Mouse (Mus musculus) erythroblast, adult 5-6 weeks (primary cell): ENCODE data around the gene Hectd4. TPM values are rescaled to one million over a fixed set of nuclear protein-coding genes. Genes with fewer than 3 reads are reported as not detected.

ENCODE experiments used
- ATAC-seq: replicated peaks from 2 replicates; pipeline ENCODE4 v1.8.0; 2016; ENCODE audit warnings: moderate number of reproducible peaks, mild to moderate bottlenecking, moderate TSS enrichment, inconsistent platforms; ENCODE audit not compliant: poor library complexity, low FRiP score, severe bottlenecking
- total RNA-seq, 2 experiments: library from RNA; stranded (forward) in 1 of 2; stranded (reverse) in 1 of 2; fragments of 150-400 nt in 1 of 2; fragments of 200-764, 138-1000 nt in 1 of 2; gene quantifications; 2 replicates each; pipeline versions ENCODE4 v1.2.3 to v1.2.4; 2015 to 2017; ENCODE audit warnings: low replicate concordance in 2 of 2

Hectd4 gene
- total RNA-seq, 2 experiments from 2014 or later: 374 to 587 TPM

- no peak for ATAC-seq
Measured at GRCm38 (mm10) chr5:121383857-121384756, 164.1 kb downstream of the Hectd4 start.

- peak; percentile 68 for ATAC-seq
Measured at GRCm38 (mm10) chr5:121384757-121385460, 164.9 kb downstream of the Hectd4 start.

GRCm38 (mm10) chr5:121385461-121386119, 165.6 kb downstream of the Hectd4 start, which contains the start of gene Trafd1:
TSS of gene Trafd1 (minus strand) at chr5:121385632.
- ATAC-seq: peak; percentile 91

- no peak for ATAC-seq
Measured at GRCm38 (mm10) chr5:121386120-121386909, 166.3 kb downstream of the Hectd4 start.

- no peak for ATAC-seq
Measured at GRCm38 (mm10) chr5:121387126-121387525, 167.1 kb downstream of the Hectd4 start.

- no peak for ATAC-seq
Measured at GRCm38 (mm10) chr5:121389106-121389505, 169.1 kb downstream of the Hectd4 start.

- no peak for ATAC-seq
Measured at GRCm38 (mm10) chr5:121389691-121390090, 169.7 kb downstream of the Hectd4 start.

- peak; percentile 64 for ATAC-seq
Measured at GRCm38 (mm10) chr5:121392667-121393380, 172.8 kb downstream of the Hectd4 start.

GRCm38 (mm10) chr5:121393402-121393801, 173.4 kb downstream of the Hectd4 start:
- ATAC-seq: no peak

- ATAC-seq: no peak
Measured at GRCm38 (mm10) chr5:121395621-121396020, 175.6 kb downstream of the Hectd4 start.

- peak; percentile 96 for ATAC-seq
Measured at GRCm38 (mm10) chr5:121397187-121398145, 177.4 kb downstream of the Hectd4 start, which contains the start of gene Naa25. TSS of gene Naa25 (plus strand) at chr5:121397936.

- peak; percentile 26 for ATAC-seq
Measured at GRCm38 (mm10) chr5:121398146-121398964, 178.3 kb downstream of the Hectd4 start.

- ATAC-seq: no peak
Measured at GRCm38 (mm10) chr5:121398965-121399462, 179.0 kb downstream of the Hectd4 start.

- ATAC-seq: no peak
Measured at GRCm38 (mm10) chr5:121399540-121399939, 179.5 kb downstream of the Hectd4 start.

- ATAC-seq: no peak
Measured at GRCm38 (mm10) chr5:121400064-121400463, 180.0 kb downstream of the Hectd4 start.

GRCm38 (mm10) chr5:121400849-121401248, 180.8 kb downstream of the Hectd4 start:
- ATAC-seq: no peak

- no peak for ATAC-seq
Measured at GRCm38 (mm10) chr5:121407856-121408255, 187.8 kb downstream of the Hectd4 start.
